Mouse (Mus musculus) kidney, adult 18-20 months (tissue): Measurements from ENCODE around the gene Pzp.

ENCODE experiments used
- DNase-seq: peaks from one replicate; pipeline ENCODE4 v3.0.0; 2021

Gene Pzp

GRCm38 (mm10) chr6:128526601-128527000 is at the start of gene Pzp:
Gene Pzp, minus strand, starts transcription at chr6:128526720.
- no peak for DNase-seq

DNA sequence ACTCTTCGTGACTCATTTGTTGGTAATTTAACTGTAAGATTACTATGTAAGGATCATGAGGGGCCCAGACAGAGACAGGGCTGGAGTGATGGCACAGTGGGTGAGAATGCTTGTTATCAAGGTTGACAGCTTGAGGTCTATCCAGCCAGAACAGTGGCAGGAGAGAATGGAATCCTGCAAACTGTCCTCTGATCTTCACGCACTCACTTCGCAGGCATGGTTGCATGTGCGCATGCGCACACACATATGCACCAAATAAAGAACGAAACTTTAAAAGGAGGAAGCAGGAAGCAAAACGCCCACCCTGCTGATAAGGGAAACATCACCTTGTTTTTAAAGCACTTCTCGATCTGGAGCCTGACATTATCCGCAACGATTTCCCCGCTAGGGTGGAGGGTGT is 40.1 kb upstream of the Pzp start:
- DNase-seq, result no peak

DNA sequence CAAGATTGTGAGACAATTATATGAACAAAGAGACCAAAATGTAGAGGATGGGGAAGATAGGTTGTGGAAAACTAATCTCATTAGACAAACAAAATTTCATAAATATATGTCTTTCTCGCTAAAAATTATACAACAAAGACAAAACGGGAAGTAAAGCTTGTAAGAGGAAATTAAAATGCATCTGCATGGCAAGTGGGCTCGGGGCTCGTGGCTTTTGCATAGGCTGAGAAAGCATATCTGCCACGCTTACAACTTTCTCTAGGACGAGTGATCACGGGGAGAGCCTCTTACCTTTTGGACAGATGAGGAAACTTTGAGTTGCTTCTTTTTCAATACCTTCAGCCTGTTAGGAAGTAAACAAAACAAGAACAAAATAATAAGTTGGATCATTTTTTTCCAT is 27.5 kb upstream of the Pzp start:
- no peak for DNase-seq

DNA sequence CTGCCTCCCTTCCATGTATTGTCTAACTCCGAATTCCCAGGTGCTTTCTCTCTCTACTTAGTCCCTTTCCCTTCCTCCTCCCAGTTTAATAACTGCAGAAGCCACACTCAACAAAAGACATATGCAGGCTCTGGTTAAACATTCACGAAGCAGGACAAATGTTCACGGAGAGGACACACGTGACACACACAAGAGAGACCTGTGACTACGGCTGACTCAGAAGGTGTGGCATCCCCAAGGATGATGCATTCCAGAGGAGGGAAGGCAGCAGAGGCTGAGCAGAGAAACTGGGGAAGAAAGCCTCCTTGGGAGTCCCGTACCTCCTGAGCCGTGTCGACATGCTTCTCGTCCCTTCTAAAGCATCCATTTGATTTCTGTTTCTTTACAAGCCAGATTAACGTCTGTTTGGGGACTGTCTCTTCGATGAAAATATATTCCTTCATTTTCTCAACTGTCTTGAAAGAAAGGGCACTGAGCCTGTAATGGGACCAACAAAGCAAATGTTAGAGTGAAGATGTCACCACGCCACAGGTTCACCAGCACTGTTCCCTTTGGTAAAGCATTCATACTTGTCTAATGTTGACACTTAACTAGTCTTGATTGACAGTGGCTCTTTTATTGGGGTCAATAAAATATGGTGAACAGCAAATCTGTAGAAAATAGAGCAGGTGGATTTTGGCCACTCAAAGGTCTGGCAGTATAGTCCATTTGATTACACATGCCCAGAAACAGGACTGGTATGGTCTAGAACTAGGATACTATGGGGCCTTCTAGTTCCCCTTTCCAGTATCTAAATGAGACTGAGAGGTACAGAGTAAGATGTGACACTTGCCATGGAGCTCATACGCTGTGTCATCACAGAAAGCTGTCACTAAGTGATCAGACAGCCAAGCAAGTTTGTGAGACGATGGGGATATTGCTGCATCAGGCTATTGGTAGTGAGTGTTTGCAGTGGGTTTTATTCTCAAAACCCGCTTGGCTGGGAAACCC is 23.2 kb upstream of the Pzp start:
- DNase-seq, result peak; percentile 20

DNA sequence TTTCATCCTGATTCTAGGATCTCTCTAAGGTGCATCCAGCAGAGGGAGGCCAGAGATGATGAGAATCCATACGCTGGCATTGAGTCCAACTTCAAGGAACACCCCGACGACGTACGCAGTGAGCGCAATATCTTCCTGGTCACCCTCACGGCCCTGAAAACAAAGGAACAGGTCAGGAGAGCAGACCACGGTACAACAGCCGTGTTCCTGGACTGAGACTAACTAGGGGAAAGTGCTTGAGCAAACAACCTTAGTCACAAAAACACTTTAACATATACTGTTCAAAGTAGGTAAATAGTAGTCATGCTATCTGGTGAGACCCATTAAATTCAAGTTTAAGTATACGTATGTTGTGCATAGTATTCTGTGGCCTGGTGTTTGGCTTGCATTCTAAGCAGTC is 22.0 kb upstream of the Pzp start:
- no peak for DNase-seq

DNA sequence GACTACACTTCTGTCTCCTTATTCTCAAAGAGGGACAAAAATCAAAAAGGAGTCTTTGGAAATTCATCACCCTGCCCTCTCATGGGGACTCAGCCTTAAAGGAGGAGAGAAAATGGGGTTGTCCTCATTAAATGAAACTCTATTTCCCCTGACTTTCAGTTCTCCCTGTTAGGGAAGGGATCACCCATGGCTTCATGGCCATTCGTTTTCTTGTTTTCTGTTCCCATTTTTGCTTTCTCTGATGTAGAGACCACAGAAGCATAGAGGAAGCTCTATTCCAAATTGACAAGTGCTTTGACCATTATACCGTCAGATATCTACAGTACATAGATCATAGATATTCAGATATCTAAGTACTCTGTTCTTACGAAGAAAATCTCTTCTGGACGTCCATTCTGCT is 18.9 kb upstream of the Pzp start:
- no peak for DNase-seq

GRCm38 (mm10) chr6:128543226-128543625 is 16.7 kb upstream of the Pzp start:
- DNase-seq, result no peak

- no peak for DNase-seq
These were observed 8.7 kb upstream of the Pzp start for GRCm38 (mm10) chr6:128535250-128535649.

- DNase-seq, result no peak
These were observed 6.8 kb upstream of the Pzp start for GRCm38 (mm10) chr6:128533296-128533695.

GRCm38 (mm10) chr6:128532701-128533100 is 6.2 kb upstream of the Pzp start:
- DNase-seq, result no peak

DNA sequence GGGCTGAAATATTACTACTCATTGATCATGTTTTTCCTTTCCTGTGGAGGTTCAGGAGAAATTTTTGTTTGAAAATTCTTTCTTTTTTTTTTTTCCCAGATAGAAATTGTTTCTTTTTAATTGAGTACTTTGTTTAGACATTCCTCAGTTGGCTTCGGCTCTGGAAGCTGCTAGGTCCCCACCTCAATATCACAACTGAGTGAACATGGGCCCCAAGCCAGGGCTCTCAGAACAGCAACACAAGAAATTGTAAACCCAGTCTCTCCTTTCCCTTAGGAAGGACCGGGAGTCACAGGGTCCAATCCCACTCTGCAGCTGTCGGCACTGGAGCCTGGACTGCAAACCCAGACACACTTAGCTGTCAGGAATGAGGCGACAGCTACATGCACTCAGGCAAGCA is 2.0 kb upstream of the Pzp start:
- no peak for DNase-seq

GRCm38 (mm10) chr6:128527110-128527509 is 590 bp upstream of the Pzp start:
- no peak for DNase-seq

DNA sequence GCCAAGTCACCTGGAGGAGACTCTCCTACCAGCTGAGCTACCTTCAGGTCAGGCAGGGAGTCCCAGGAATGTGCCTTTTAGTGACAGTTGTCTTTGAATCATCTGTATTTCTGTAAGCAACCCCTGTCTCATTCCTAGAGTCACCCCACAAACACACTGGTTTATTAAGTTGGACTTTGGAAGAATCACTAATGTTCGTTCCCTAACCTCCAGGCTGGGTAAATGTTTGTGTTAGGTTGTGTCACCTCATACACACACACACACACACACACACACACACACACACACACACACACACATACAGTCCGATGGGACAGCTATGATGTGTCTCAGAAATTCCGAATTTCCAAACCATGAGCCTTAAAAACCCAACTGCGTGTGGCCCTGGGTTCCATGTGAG is 719 bp downstream of the Pzp start:
- no peak for DNase-seq

- DNase-seq, result no peak
These were observed 3.2 kb downstream of the Pzp start for GRCm38 (mm10) chr6:128523360-128523759.

GRCm38 (mm10) chr6:128519159-128519558 is 7.4 kb downstream of the Pzp start:
- DNase-seq, result no peak

- no peak for DNase-seq
These were observed 20.8 kb downstream of the Pzp start for GRCm38 (mm10) chr6:128505676-128506236.

DNA sequence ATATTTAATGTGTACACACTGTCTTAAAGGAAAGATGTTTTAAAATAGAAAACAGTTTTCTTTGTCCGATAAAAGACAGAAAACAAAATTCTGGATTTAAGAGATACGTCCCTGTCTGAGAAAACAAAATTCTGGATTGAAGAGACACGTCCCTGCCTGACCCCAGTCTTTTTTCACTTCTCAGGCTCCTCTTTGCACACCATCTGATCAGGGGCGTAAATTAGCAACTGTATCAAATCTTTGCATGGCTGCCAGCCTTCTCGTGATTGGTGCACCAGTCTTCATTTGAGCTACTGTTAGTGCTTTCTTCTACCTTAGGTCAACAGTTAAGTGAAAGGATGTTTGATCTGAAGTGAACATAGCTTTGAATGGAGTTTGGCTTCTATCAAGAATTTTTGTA is 21.8 kb downstream of the Pzp start:
- DNase-seq, result no peak

DNA sequence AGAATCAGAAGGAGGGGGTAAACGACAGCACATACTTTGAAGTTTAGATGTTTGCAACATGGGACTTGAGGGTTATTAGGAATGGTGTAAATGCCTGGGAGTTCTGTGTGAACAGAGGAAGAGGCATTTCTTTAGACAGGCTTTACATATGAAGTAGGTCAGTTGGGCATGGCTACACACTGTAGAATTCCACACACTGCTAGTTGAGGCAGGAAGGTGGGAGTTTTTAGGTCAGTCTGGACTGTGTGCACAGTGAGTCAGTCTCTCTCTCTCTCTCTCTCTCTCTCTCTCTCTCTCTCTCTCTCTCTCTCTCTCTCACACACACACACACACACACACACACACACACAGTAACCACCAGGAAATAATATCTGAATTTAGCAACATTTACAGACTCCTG is 31.2 kb downstream of the Pzp start:
- no peak for DNase-seq

GRCm38 (mm10) chr6:128494646-128495331 is 31.7 kb downstream of the Pzp start:
- DNase-seq, result no peak

- DNase-seq, result no peak
These were observed 34.6 kb downstream of the Pzp start for GRCm38 (mm10) chr6:128491916-128492315.

DNA sequence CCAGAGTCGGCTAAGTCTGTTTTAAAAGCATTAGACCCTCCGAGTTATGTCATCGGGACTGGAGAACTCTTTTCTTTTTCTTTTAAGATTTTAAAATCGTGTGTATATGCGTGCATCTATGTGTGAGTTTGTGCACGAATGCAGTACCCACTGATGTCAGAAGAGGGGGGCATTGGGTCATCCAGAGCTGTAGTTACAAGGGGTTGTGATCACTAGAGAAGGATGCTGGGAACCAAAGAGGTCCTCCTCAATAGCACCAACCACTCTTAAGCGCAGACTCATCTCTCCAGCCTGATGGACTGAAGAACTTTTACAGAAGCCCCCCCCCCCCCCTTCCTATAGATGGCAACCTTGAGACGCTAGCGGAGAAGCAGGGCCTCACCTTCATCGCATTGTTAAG is 36.4 kb downstream of the Pzp start:
- DNase-seq, result no peak

DNA sequence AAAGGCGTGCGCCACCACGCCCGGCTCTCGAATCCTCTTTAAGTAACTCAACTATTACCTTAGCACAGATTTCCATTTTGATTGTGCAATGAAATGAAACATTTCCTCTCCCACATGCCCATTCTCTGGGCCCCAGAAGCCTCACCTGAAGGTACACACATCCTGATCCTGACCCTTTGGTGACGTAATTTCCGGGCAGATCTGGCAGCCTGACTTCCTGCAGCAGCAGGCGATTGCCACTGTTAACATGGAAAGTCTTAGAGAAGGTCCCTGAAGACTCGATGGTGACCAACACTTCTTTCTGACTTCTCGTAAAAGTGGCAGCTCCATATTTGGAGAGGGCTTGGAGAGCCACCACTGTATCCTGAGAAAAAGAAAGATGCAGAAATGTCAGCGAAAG is 38.8 kb downstream of the Pzp start:
- DNase-seq, result no peak

GRCm38 (mm10) chr6:128479463-128480454 is 46.8 kb downstream of the Pzp start:
- peak; percentile 95 for DNase-seq
